In genomic region chr11:119866837-119867236, GRCm38 (mm10) we compare ENCODE assay signal across 23 mouse cellular contexts. TPM values are rescaled to one million over a fixed set of nuclear protein-coding genes. Genes with fewer than 3 reads are reported as not detected.
DNase-seq lines count a peak whose midpoint lies in the region; TF ChIP-seq lines count a peak whose summit lies in the region.
"Had no signal": no experiment of that assay in that cellular context is flagged by ENCODE, and none has a peak within 500 bp of the region (broad histone marks: within the 10 kb centered on the region; RNA-seq: fewer than 3 reads in every experiment).

No protein-coding gene starts in this region.

- no peaks in the 10 kb centered on the region for H3K4me1 ChIP-seq in testis, adult 2 months (ENCODE audit: control insufficient read depth, insufficient read depth, low read length)
- H3K4me1 ChIP-seq: forebrain, embryonic 12.5 days had no signal

- TF ChIP-seq POLR2A in testis, adult 2 months (IDR thresholded peaks at IDR 0.05; ENCODE audit: control insufficient read depth, low read depth, low read length) = no peak

- peak overlapping the region; percentile 48 for H3K4me3 ChIP-seq in testis, adult 2 months (ENCODE audit: control insufficient read depth, low read depth, low read length)
- H3K4me3 ChIP-seq: embryonic facial prominence, embryonic 13.5 days; embryonic facial prominence, embryonic 15.5 days; erythroblast, embryonic 14.5 days; forebrain, embryonic 10.5 days; forebrain, embryonic 12.5 days had no signal

- no peak overlapping the region for H3K27ac ChIP-seq in testis, adult 2 months (ENCODE audit: control insufficient read depth, insufficient read depth, low read depth, low read length)
- H3K27ac ChIP-seq: embryonic facial prominence, embryonic 13.5 days; embryonic facial prominence, embryonic 15.5 days; forebrain, embryonic 10.5 days; forebrain, embryonic 12.5 days had no signal

- DNase-seq in testis, postnatal 14 days (ENCODE audit: low spot score) = no peak
- peak; percentile 43 for DNase-seq in thymus, postnatal 14 days
- DNase-seq in thymus, adult 18-20 months = no peak
- peak; percentile 43 for DNase-seq in brain, adult 2 months (ENCODE audit: low read depth, low spot score)
- DNase-seq: adrenal gland, adult 8-10 months; adrenal gland, postnatal 14 days; adrenal gland, postnatal 36 days; B cell, adult 2 months; cerebellum, adult 11 months; cerebellum, adult 18-20 months; cerebellum, adult 8-10 months; cerebellum, adult 9-11 months; cerebellum, postnatal 14 days; cerebellum, postnatal 36 days; embryo, embryonic 11 days had no signal

- no peaks in the 10 kb centered on the region; the same call in 1 of the 2 replicates for H3K36me3 ChIP-seq in testis, adult 2 months (ENCODE audit: control insufficient read depth, insufficient read depth, low read length)

- TF ChIP-seq CTCF in testis, adult 2 months (IDR thresholded peaks at IDR 0.05; ENCODE audit: control insufficient read depth, insufficient read depth, insufficient replicate concordance, low read depth, low read length) = no peak

- H3K27me3 ChIP-seq in testis, adult 2 months (ENCODE audit: control insufficient read depth, insufficient read depth, low read length) = no peaks in the 10 kb centered on the region
- H3K27me3 ChIP-seq: CH12.LX; embryonic facial prominence, embryonic 13.5 days; embryonic facial prominence, embryonic 15.5 days; forebrain, embryonic 12.5 days; Patski had no signal

RNA-seq across cellular contexts. Expression of gene Chmp6, which starts 46.4 kb away (rescaled TPM):
- polyA plus RNA-seq in testis, adult 2 months (2012; rRNA removed) = 47.8 and 53.8 TPM in 2 replicates

Comparison
In these comparisons a context has a peak if more than half of its experiments do, and no peak if none do; other contexts are left out.
1. DNase-seq: peak in thymus, postnatal 14 days (single experiment) and brain, adult 2 months (single experiment); none in testis, postnatal 14 days (single experiment) and thymus, adult 18-20 months (0 of 2).